Mouse (Mus musculus) heart, postnatal 0 days (tissue): ENCODE results near the gene Lif. TPM values are rescaled to one million over a fixed set of nuclear protein-coding genes. Genes with fewer than 3 reads are reported as not detected.

Experiments
- ATAC-seq: fragments of 200-750 bp; cut with Nextera tagmentation; 2 replicates; pipeline ENCODE4 v1.8.0; 2017; ENCODE audit warnings: low read depth, moderate number of reproducible peaks, moderate library complexity; ENCODE audit not compliant: insufficient read depth
- DNase-seq: peaks from one replicate; pipeline ENCODE4 v3.0.0-alpha.2; 2016; ENCODE audit warnings: low spot score
- H3K27ac ChIP-seq: fragments of 300-500 bp; sonication (generic); 2 replicates; pipeline ENCODE4 v1.5.1; 2014; ENCODE audit warnings: low read depth, mild to moderate bottlenecking
- H3K27me3 ChIP-seq: fragments of 300-500 bp; sonication (generic); 2 replicates; pipeline ENCODE4 v1.6.1; 2014; ENCODE audit warnings: low read length, mixed read lengths; ENCODE audit not compliant: control insufficient read depth, insufficient read depth
- H3K36me3 ChIP-seq: fragments of 300-500 bp; sonication (generic); replicated peaks from 2 replicates; pipeline ENCODE4 v1.6.1; 2014; ENCODE audit warnings: low read length, mixed read lengths; ENCODE audit not compliant: control insufficient read depth, insufficient read depth
- H3K4me1 ChIP-seq: fragments of 300-500 bp; sonication (generic); 2 replicates; pipeline ENCODE4 v1.6.1; 2014; ENCODE audit warnings: antibody characterized with exemption; ENCODE audit not compliant: control insufficient read depth, insufficient read depth
- H3K4me2 ChIP-seq: fragments of 300-500 bp; sonication (generic); 2 replicates; pipeline ENCODE4 v1.6.1; 2014; ENCODE audit warnings: low read depth, mild to moderate bottlenecking, low read length, moderate library complexity
- H3K4me3 ChIP-seq: fragments of 300-500 bp; sonication (generic); 2 replicates; pipeline ENCODE4 v1.5.1; 2014; ENCODE audit warnings: low read depth, low read length
- H3K9ac ChIP-seq: fragments of 300-500 bp; sonication (generic); replicated peaks from 2 replicates; pipeline ENCODE4 v1.6.1; 2014; ENCODE audit warnings: low read depth, low read length, mixed read lengths
- H3K9me3 ChIP-seq: fragments of 300-500 bp; sonication (generic); replicated peaks from 2 replicates; pipeline ENCODE4 v1.6.1; 2016; ENCODE audit warnings: low read length; ENCODE audit not compliant: control insufficient read depth
- CTCF ChIP-seq: IDR thresholded peaks from 2 replicates; pipeline ENCODE4 v1.5.1; 2016; ENCODE audit warnings: antibody characterized with exemption, control low read depth, low read depth
- EP300 ChIP-seq: IDR thresholded peaks from 2 replicates; pipeline ENCODE4 v1.6.1; 2016; ENCODE audit warnings: antibody characterized with exemption, low read depth
- WGBS: fragments of 180-500 bp; shearing (Covaris S2); extraction: QIAGEN DNeasy Blood & Tissue Kit; methylation state at CpG from one replicate; pipeline ENCODE4 v1.1.7; 2014; 5-methylcytosine and 5-hydroxymethylcytosine counted together
- polyA plus RNA-seq: library from polyadenylated mRNA; unstranded; fragments of >200 nt; fragmentation: Nextera tagmentation; extraction: Ambion mirVana; gene quantifications from 2 replicates; pipeline ENCODE4 v1.2.1, GENCODE M21; 2015
- total RNA-seq: library from RNA; depleted of rRNA; stranded (reverse); fragments of >200 nt; gene quantifications from 2 replicates; pipeline ENCODE4 v1.2.3, GENCODE M21; 2014; ENCODE audit warnings: low replicate concordance

The Lif gene
- total and polyA plus RNA-seq, 2 experiments from 2014 or later: 0.71 to 0.73 TPM

DNA sequence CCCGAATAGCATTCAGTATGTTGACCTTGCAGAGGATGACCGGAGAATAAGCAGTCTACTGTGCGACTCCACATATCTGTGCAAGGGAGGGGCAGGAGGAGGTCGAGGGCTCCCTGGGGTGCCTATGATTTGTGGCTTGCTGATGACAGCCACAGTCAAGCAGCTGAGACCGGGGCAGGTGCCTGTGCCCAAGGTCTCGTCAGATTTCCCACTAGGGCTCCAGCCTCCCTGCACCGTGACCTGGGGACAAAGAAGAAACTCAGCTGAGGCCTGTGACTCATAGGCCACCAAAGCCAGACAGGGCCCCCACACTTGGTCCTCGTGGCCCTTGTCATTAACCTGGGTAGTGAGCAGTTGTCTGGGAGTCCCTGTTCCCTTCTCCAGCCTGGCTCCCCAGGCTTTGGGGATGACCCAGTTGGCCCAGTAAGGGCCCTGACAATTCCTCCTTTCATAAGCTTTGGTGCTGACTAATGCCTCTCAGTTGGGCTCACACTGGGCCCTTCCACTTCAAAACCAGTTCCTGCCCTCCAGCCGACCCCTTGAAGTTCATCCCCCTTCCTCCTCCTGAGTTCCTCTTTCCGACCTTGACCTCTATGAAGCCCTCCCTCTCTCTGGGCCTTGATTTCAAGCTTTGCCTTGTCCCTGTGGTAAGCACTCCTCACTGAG lies 39.4 kb downstream of the Lif start:
- peak overlapping the region; percentile 94 for H3K27ac ChIP-seq
- TF ChIP-seq EP300 (no peak), CTCF (no peak)
- peaks cover 86% of the 10 kb centered on the region for H3K4me1 ChIP-seq
- no peak overlapping the region for H3K4me2 ChIP-seq
- no peaks in the 10 kb centered on the region for H3K27me3 ChIP-seq
- ATAC-seq (peak; percentile 77), DNase-seq (peak; percentile 78)
- H3K36me3 ChIP-seq: no peaks in the 10 kb centered on the region
- no peak overlapping the region for H3K9ac ChIP-seq
- H3K9me3 ChIP-seq: no peaks in the 10 kb centered on the region
- no peak overlapping the region for H3K4me3 ChIP-seq
- 30% methylated on average over 10 of the region's 10 CpGs for WGBS

- H3K27me3 ChIP-seq: no peaks in the 10 kb centered on the region
- H3K4me2 ChIP-seq: no peak overlapping the region
- TF ChIP-seq EP300 (no peak), CTCF (no peak)
- 54% methylated on average over 3 of the region's 3 CpGs for WGBS
- DNase-seq: no peak
- H3K36me3 ChIP-seq: no peaks in the 10 kb centered on the region
- peaks cover 86% of the 10 kb centered on the region for H3K4me1 ChIP-seq
- H3K9me3 ChIP-seq: no peaks in the 10 kb centered on the region
- H3K4me3 ChIP-seq: no peak overlapping the region
- ATAC-seq: no peak
- no peak overlapping the region for H3K9ac ChIP-seq
- H3K27ac ChIP-seq: peak overlapping the region; percentile 94
Observed at GRCm38 (mm10) chr11:4297753-4298152, 40.4 kb downstream of the Lif start.

DNA sequence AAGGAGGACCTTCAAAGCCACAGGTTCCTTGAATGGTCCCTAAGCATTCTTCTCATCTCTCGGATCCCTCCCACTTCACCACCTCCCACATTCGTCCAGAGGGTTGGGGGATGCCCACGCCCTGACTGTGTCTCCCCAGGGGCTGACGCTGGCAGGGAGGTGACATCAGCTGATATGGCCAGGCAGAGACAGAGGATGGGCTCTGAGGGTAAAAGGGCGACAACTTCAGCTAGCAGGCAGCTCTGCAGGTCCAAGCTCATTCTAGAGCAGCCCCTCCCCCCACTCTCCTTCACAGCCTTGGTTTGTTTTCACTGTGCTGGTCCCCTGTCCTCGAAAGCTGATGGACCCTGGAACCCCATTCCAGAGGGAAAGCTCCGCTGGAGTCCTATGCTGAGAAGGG lies 41.3 kb downstream of the Lif start:
- H3K27me3 ChIP-seq: no peaks in the 10 kb centered on the region
- WGBS: 31% methylated on average over 7 of the region's 7 CpGs
- H3K4me2 ChIP-seq: no peak overlapping the region
- ATAC-seq (no peak), DNase-seq (no peak)
- H3K4me3 ChIP-seq: no peak overlapping the region
- H3K36me3 ChIP-seq: no peaks in the 10 kb centered on the region
- peak overlapping the region; percentile 73 for H3K27ac ChIP-seq
- 0 out of 2 replicates have a peak overlapping the region, but pooled peaks have one; percentile 12 for H3K9ac ChIP-seq
- no peaks in the 10 kb centered on the region for H3K9me3 ChIP-seq
- H3K4me1 ChIP-seq: peaks cover 80% of the 10 kb centered on the region
- TF ChIP-seq CTCF: no peak
- TF ChIP-seq EP300: no peak

DNA sequence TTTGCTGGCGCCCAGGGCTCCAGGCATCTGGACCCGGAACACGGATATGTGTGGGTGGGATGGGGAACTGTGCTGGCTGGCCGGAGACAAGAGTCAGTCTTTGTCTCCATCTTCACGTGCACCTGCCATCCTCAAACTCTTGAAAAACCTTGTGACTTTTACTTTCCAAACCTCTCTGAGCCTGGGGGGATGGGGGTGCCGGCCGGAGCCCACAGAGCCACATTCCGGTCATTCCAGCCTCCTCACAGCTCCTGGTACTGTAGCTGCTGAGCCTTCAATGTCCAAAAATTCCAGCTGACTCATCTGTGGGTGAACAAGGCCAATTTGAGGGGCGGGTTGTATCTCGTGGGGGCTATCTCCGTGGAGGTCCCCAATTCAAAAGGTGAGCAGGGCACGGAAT lies 41.8 kb downstream of the Lif start:
- no peaks in the 10 kb centered on the region for H3K9me3 ChIP-seq
- no peak overlapping the region for H3K4me2 ChIP-seq
- no peaks in the 10 kb centered on the region for H3K36me3 ChIP-seq
- H3K4me1 ChIP-seq: peaks cover 75% of the 10 kb centered on the region
- peak; percentile 55 for DNase-seq
- no peak for TF ChIP-seq EP300
- ATAC-seq: no peak
- no peak overlapping the region for H3K4me3 ChIP-seq
- peak overlapping the region; percentile 73 for H3K27ac ChIP-seq
- H3K27me3 ChIP-seq: no peaks in the 10 kb centered on the region
- H3K9ac ChIP-seq: 0 out of 2 replicates have a peak overlapping the region, but pooled peaks have one; percentile 12
- WGBS: 13% methylated on average over 12 of the region's 12 CpGs

DNA sequence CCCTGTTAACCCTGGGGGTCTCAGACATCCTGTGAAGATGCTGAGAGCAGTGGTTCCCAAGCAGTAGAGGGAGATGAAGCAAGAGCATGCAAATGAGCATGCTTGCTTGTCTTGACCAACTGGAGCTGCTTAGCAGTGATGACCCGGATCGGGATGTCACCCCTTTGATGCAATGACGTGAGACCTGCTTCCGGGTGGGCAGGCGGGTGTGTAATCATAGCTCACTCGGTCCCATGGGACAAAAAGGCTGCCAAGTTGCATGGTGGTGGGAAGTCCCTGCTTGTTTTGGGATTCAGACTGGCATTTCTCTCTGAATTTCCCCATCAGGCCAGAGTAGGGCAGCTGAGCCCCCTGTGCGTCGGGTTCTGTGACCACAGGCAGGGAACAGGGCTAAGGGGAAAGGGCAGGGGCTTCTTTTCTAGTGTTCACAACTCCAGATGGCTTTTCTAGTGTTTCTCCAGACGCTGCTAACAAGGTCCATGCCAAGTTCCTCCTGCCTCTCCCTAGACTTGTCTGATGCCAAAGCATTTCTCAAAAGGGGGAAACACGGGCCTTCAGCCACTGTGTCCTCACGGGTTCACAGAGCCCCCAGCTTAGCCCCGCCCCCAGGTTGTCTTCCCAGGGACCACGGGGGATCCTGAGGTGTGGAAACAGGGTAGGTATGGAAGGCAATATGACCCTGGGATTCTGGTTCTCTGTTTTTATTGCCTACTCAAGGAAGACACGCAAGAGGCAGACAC lies 42.5 kb downstream of the Lif start:
- WGBS: 54% methylated on average over 14 of the region's 14 CpGs
- Histone ChIP-seq H3K27me3 (no peaks in the 10 kb centered on the region), H3K4me1 (peaks cover 68% of the 10 kb centered on the region)

More for the DNA sequence above, 42.5 kb downstream of the Lif start:
- TF ChIP-seq CTCF: no peak
- TF ChIP-seq EP300: no peak
- Histone ChIP-seq H3K9ac (no peak overlapping the region), H3K4me2 (no peak overlapping the region), H3K36me3 (no peaks in the 10 kb centered on the region), H3K9me3 (no peaks in the 10 kb centered on the region), H3K27ac (peak overlapping the region; percentile 3; the same call in 1 of the 2 replicates), H3K4me3 (no peak overlapping the region)
- ATAC-seq (no peak), DNase-seq (no peak)
